Mouse (Mus musculus) stomach, postnatal 0 days (tissue): Measurements from ENCODE around the gene Abca17.

Experiments
- CTCF ChIP-seq: IDR thresholded peaks from 2 replicates; pipeline ENCODE4 v1.5.1; 2016; ENCODE audit warnings: antibody characterized with exemption, low read depth, mild to moderate bottlenecking, moderate library complexity
- EP300 ChIP-seq: optimal IDR thresholded peaks from 2 replicates; pipeline ENCODE3; 2016; ENCODE audit warnings: antibody characterized with exemption

DNA sequence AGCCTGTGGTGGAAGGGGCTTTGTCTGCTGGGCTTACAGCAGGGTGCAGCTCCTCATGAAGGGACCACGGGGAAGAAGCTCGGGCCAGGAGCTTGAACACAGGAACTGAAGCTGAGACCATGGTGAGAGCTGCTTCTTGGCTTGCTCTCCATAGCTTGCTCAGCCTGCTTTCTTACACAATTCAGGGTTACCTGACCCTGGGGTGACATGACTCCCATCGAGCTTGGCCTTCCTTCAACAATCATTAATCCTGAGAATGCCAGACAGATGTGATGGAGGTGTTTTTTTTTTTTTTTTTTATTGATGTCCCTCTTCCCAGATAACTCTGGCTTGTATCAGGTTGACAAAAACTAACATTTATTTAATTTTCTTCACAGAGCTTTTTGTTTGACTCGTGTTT lies 91.9 kb downstream of the Abca17 start:
- no peak for TF ChIP-seq CTCF
- no peak for TF ChIP-seq EP300
